Mouse (Mus musculus): ENCODE data around the gene Gm42878. TPM values are rescaled to one million over a fixed set of nuclear protein-coding genes. Genes with fewer than 3 reads are reported as not detected.
A peak's percentile ranks its signal among the peaks of the same experiment; 100 is the strongest.

The Gm42878 gene
- polyA plus RNA-seq (2016; fragmentation: Nextera tagmentation; extraction: Ambion mirVana), result not detected in 2 replicates

DNA sequence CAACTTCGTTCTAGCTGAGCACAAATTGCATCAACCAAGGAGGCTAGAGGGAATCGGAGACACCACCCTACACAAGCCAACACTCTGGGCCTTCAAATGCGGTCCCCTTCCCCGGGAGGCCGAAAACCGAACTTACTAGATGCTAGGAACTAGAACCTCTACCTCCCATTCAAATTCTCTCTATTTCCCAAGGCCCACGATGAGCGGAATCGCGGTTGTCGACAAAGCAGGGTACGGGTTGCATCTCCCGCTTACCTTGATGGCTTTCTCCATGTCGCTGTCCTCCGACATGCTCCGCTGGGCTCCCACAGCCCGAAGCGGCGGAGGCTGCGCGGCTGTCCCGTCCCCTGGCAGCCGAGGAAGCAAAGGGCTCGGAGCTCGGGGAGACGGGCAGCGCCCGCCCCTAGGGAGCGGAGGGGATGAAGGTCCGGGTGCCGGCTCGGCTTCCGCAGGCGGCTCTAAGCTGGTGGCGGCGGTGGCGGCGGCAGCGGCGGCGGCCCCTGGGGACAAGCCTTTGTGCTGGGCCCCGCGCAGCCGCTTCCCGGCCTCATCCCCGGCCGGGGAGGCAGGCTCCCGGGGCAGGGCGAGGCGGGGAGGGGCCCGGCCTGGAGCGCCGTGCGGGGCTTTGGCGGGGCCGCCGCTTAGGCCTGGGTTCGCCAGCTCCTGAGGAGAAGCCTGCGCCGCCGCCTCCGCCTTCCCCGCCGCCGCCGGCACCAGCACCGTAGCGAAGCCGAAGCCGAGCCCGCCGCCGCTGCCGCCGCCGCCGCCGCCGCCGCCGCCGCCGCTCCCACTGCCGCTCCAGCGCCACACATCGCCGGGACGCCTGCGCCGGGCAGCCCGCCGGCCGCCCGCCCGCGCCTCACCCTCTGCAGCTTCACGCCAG, at the start of gene Gm42878, which contains the start of gene Adam1a:
Gm42878 (minus strand) TSS at position 573 of the 883 bp plus-strand sequence.
Adam1a (minus strand) TSS at position 573 of the 883 bp plus-strand sequence.
- Histone ChIP-seq H3K27me3 (ENCODE audit: low read depth, poor library complexity, severe bottlenecking) (no peaks in the 10 kb centered on the region), H3K27ac (peak within 1 kb of the TSS; percentile 99), H3K4me3 (peak within 1 kb of the TSS; percentile 90), H3K36me3 (peaks cover 9% of the 10 kb centered on the region), H3K4me1 (peaks cover 22% of the 10 kb centered on the region), H3K9me3 (replicated peaks) (no peaks in the 10 kb centered on the region)
- peak; percentile 68 for DNase-seq (ENCODE audit: low spot score)
- under 1% methylated on average over 91 of the region's 97 CpGs for WGBS

GRCm38 (mm10) chr5:121594714-121595313, 49.5 kb upstream of the Gm42878 start:
- Histone ChIP-seq H3K36me3 (0 out of 2 replicates have a peak, but pooled peaks cover 3% of the 10 kb centered on the region), H3K9me3 (replicated peaks) (no peaks in the 10 kb centered on the region), H3K4me1 (peaks cover 41% of the 10 kb centered on the region), H3K27me3 (ENCODE audit: low read depth, poor library complexity, severe bottlenecking) (0 out of 2 replicates have a peak, but pooled peaks cover 1% of the 10 kb centered on the region), H3K27ac (peak overlapping the region; percentile 85; the same call in 1 of the 2 replicates), H3K4me3 (no peak overlapping the region)
- 92% methylated on average over 6 of the region's 6 CpGs for WGBS
- no peak for DNase-seq (ENCODE audit: low spot score)

DNA sequence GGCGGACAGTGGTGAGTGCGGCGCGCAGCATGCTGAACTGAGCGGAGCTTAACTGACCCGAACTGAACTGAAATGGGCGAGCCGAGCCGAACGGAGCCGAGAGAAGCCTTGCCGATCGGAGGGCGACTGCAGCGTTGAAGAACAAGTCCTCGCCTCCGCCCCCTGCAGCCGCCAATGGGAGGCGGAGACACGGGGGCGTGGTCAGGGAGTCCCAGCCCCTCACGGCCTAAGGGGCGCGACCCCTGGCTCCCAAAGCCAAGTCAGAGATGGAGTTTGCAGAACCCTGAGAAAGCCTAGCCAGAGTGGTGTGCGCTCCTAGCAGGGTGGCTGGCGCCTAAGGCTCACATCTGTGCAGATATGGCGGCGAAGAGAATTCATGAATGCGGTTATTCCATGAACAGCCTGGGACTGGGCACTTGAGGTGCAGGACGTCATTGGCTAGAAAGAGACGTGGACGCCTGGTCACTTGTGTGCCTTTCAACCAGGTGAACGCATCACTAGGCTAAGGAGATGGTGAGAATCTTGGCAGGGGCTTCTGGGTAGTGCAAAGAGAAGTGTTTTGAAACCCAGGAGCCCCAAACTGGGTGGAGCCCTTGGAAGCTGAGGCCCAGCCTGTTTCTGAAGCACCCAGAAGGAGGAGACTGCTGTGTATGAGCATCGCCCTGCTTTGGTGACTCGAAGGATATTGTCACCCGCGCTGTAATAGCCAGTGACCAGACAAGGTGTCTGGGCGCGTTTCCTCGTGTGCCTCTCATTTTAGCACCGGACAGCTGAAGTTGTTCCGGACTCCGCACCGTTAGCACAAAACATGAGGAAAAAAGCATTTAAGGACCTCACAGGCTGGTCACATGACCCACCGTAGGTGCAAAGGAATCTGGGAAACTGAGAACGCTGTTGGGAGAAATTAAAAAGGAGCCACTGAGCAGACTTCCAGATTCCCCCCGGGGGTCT, 48.4 kb upstream of the Gm42878 start, which contains the start of gene Aldh2:
Aldh2 (minus strand) TSS at position 374 of the 951 bp plus-strand sequence.
- WGBS, result 3% methylated on average over 47 of the region's 47 CpGs
- no peaks in the 10 kb centered on the region for H3K27me3 ChIP-seq (ENCODE audit: low read depth, poor library complexity, severe bottlenecking)
- no peaks in the 10 kb centered on the region for H3K9me3 ChIP-seq (replicated peaks)
- H3K36me3 ChIP-seq, result 0 out of 2 replicates have a peak, but pooled peaks cover 5% of the 10 kb centered on the region
- H3K4me1 ChIP-seq, result peaks cover 41% of the 10 kb centered on the region
- H3K27ac ChIP-seq, result peak within 1 kb of the TSS; percentile 85
- peak; percentile 91 for DNase-seq (ENCODE audit: low spot score)
- H3K4me3 ChIP-seq, result peak within 1 kb of the TSS; percentile 74

GRCm38 (mm10) chr5:121592816-121593407, 47.6 kb upstream of the Gm42878 start:
- Histone ChIP-seq H3K27me3 (ENCODE audit: low read depth, poor library complexity, severe bottlenecking) (no peaks in the 10 kb centered on the region), H3K9me3 (replicated peaks) (no peaks in the 10 kb centered on the region), H3K36me3 (peaks cover 9% of the 10 kb centered on the region; the same call in 1 of the 2 replicates), H3K27ac (peak overlapping the region; percentile 85), H3K4me3 (peak overlapping the region; percentile 74), H3K4me1 (peaks cover 36% of the 10 kb centered on the region)
- DNase-seq (ENCODE audit: low spot score), result no peak
- 5% methylated on average over 33 of the region's 33 CpGs for WGBS

GRCm38 (mm10) chr5:121592064-121592815, 47.0 kb upstream of the Gm42878 start:
- H3K36me3 ChIP-seq, result peaks cover 11% of the 10 kb centered on the region; the same call in 1 of the 2 replicates
- H3K4me3 ChIP-seq, result peak overlapping the region; percentile 74
- 68% methylated on average over 11 of the region's 11 CpGs for WGBS
- no peak overlapping the region for H3K27ac ChIP-seq
- H3K27me3 ChIP-seq (ENCODE audit: low read depth, poor library complexity, severe bottlenecking), result no peaks in the 10 kb centered on the region
- peaks cover 36% of the 10 kb centered on the region for H3K4me1 ChIP-seq
- H3K9me3 ChIP-seq (replicated peaks), result no peaks in the 10 kb centered on the region
- no peak for DNase-seq (ENCODE audit: low spot score)

- peaks cover 40% of the 10 kb centered on the region for H3K4me1 ChIP-seq
- H3K27ac ChIP-seq, result no peak overlapping the region
- H3K4me3 ChIP-seq, result no peak overlapping the region
- 83% methylated on average over 11 of the region's 11 CpGs for WGBS
- DNase-seq (ENCODE audit: low spot score), result no peak
- H3K9me3 ChIP-seq (replicated peaks), result no peaks in the 10 kb centered on the region
- no peaks in the 10 kb centered on the region for H3K27me3 ChIP-seq (ENCODE audit: low read depth, poor library complexity, severe bottlenecking)
- peaks cover 11% of the 10 kb centered on the region; the same call in 1 of the 2 replicates for H3K36me3 ChIP-seq
Measured at GRCm38 (mm10) chr5:121591417-121592063, 46.3 kb upstream of the Gm42878 start.

GRCm38 (mm10) chr5:121589928-121590327, 44.6 kb upstream of the Gm42878 start:
- H3K36me3 ChIP-seq, result peaks cover 11% of the 10 kb centered on the region; the same call in 1 of the 2 replicates
- DNase-seq (ENCODE audit: low spot score), result no peak

GRCm38 (mm10) chr5:121586400-121587039, 41.2 kb upstream of the Gm42878 start:
- Histone ChIP-seq H3K27ac (no peak overlapping the region), H3K4me1 (peaks cover 21% of the 10 kb centered on the region), H3K36me3 (peaks cover 14% of the 10 kb centered on the region), H3K4me3 (no peak overlapping the region), H3K9me3 (replicated peaks) (no peaks in the 10 kb centered on the region), H3K27me3 (ENCODE audit: low read depth, poor library complexity, severe bottlenecking) (no peaks in the 10 kb centered on the region)
- no peak for DNase-seq (ENCODE audit: low spot score)
- WGBS, result 76% methylated on average over 6 of the region's 6 CpGs

More at GRCm38 (mm10) chr5:121589928-121590327, 44.6 kb upstream of the Gm42878 start:
- Histone ChIP-seq H3K4me3 (no peak overlapping the region), H3K27me3 (ENCODE audit: low read depth, poor library complexity, severe bottlenecking) (no peaks in the 10 kb centered on the region), H3K4me1 (peaks cover 44% of the 10 kb centered on the region), H3K27ac (no peak overlapping the region), H3K9me3 (replicated peaks) (no peaks in the 10 kb centered on the region)
- 88% methylated on average over 6 of the region's 6 CpGs for WGBS

DNA sequence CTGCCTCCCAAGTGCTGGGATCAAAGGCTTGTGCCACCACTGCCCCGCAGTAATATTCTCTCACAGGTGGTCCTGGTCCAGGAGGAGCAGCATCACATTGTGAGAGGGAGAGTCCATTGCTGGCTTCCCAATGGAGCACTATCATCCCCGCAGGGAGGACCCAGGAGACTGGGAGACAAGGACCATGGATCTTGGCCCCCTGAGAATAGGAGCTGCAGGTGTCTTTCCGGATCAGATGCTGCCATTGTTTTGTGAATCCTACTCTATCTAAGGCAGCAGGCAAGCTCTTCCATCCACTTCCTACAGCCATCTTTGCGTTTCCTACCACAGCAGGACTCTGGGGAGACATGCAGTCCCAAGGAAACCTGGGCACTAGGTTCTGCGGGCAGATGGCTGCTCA, 40.4 kb upstream of the Gm42878 start:
- WGBS, result 94% methylated on average over 5 of the region's 5 CpGs
- H3K36me3 ChIP-seq, result peaks cover 19% of the 10 kb centered on the region
- no peak overlapping the region for H3K27ac ChIP-seq
- H3K4me1 ChIP-seq, result peaks cover 16% of the 10 kb centered on the region
- no peaks in the 10 kb centered on the region for H3K27me3 ChIP-seq (ENCODE audit: low read depth, poor library complexity, severe bottlenecking)
- DNase-seq (ENCODE audit: low spot score), result no peak
- no peak overlapping the region for H3K4me3 ChIP-seq
- no peaks in the 10 kb centered on the region for H3K9me3 ChIP-seq (replicated peaks)

- no peaks in the 10 kb centered on the region for H3K9me3 ChIP-seq (replicated peaks)
- peaks cover 16% of the 10 kb centered on the region for H3K4me1 ChIP-seq
- H3K27me3 ChIP-seq (ENCODE audit: low read depth, poor library complexity, severe bottlenecking), result no peaks in the 10 kb centered on the region
- no peak for DNase-seq (ENCODE audit: low spot score)
- peaks cover 24% of the 10 kb centered on the region for H3K36me3 ChIP-seq
- WGBS, result 95% methylated on average over 10 of the region's 10 CpGs
- no peak overlapping the region for H3K27ac ChIP-seq
- H3K4me3 ChIP-seq, result no peak overlapping the region
Measured at GRCm38 (mm10) chr5:121585005-121585404, 39.7 kb upstream of the Gm42878 start.

Data from limb, embryonic 10.5 days (tissue).